Mouse (Mus musculus): ENCODE results near the gene Stx18. TPM values are rescaled to one million over a fixed set of nuclear protein-coding genes. Genes with fewer than 3 reads are reported as not detected.

Stx18 gene
- polyA plus RNA-seq, 1 experiment from 2014 or later: 35.8 TPM

- peak within 1 kb of the TSS; percentile 68 for H3K4me3 ChIP-seq (ENCODE audit: low read length)
- H3K4me1 ChIP-seq (ENCODE audit: control insufficient read depth, insufficient read depth, low read length): no peaks in the 10 kb centered on the region
- peak; percentile 52 for ATAC-seq
- peaks cover 2% of the 10 kb centered on the region; the same call in 1 of the 2 replicates for H3K36me3 ChIP-seq (ENCODE audit: control insufficient read depth, insufficient read depth, low read length)
- no peak within 1 kb of the TSS; the same call in 1 of the 2 replicates for H3K27ac ChIP-seq (ENCODE audit: low read length)
- peak within 1 kb of the TSS; percentile 76 for H3K9ac ChIP-seq (ENCODE audit: low read depth, low read length)
- peak within 1 kb of the TSS; percentile 89 for H3K4me2 ChIP-seq (ENCODE audit: low read depth, low read length)
- 13% methylated on average over 35 of the region's 35 CpGs for WGBS
- no peaks in the 10 kb centered on the region for H3K9me3 ChIP-seq (ENCODE audit: control insufficient read depth, low read length)
- H3K27me3 ChIP-seq (replicated peaks; ENCODE audit: control insufficient read depth, insufficient read depth, low read length): peaks cover 25% of the 10 kb centered on the region
Observed at GRCm38 (mm10) chr5:38159634-38160413, 121.3 kb downstream of the Stx18 start, which contains the start of gene Nsg1. Nsg1 (minus strand) TSS chr5:38159907.

GRCm38 (mm10) chr5:38168497-38168896 is 130.0 kb downstream of the Stx18 start:
- no peaks in the 10 kb centered on the region for H3K36me3 ChIP-seq (ENCODE audit: control insufficient read depth, insufficient read depth, low read length)
- no peaks in the 10 kb centered on the region for H3K4me1 ChIP-seq (ENCODE audit: control insufficient read depth, insufficient read depth, low read length)
- no peak overlapping the region for H3K27ac ChIP-seq (ENCODE audit: low read length)
- H3K4me2 ChIP-seq (ENCODE audit: low read depth, low read length): no peak overlapping the region
- no peak overlapping the region for H3K4me3 ChIP-seq (ENCODE audit: low read length)
- 55% methylated on average over 11 of the region's 11 CpGs for WGBS
- H3K9ac ChIP-seq (ENCODE audit: low read depth, low read length): no peak overlapping the region
- no peak for ATAC-seq
- H3K27me3 ChIP-seq (replicated peaks; ENCODE audit: control insufficient read depth, insufficient read depth, low read length): no peaks in the 10 kb centered on the region; the same call in 1 of the 2 replicates
- H3K9me3 ChIP-seq (ENCODE audit: control insufficient read depth, low read length): no peaks in the 10 kb centered on the region; the same call in 1 of the 2 replicates

GRCm38 (mm10) chr5:38173766-38174165 is 135.2 kb downstream of the Stx18 start:
- Histone ChIP-seq H3K4me3 (ENCODE audit: low read length) (no peak overlapping the region), H3K36me3 (ENCODE audit: control insufficient read depth, insufficient read depth, low read length) (no peaks in the 10 kb centered on the region), H3K9ac (ENCODE audit: low read depth, low read length) (no peak overlapping the region), H3K4me1 (ENCODE audit: control insufficient read depth, insufficient read depth, low read length) (no peaks in the 10 kb centered on the region), H3K4me2 (ENCODE audit: low read depth, low read length) (no peak overlapping the region), H3K9me3 (ENCODE audit: control insufficient read depth, low read length) (no peaks in the 10 kb centered on the region; the same call in 1 of the 2 replicates), H3K27me3 (replicated peaks; ENCODE audit: control insufficient read depth, insufficient read depth, low read length) (no peaks in the 10 kb centered on the region; the same call in 1 of the 2 replicates), H3K27ac (ENCODE audit: low read length) (no peak overlapping the region)
- WGBS: 40% methylated on average over 5 of the region's 5 CpGs
- no peak for ATAC-seq

GRCm38 (mm10) chr5:38174256-38174912 is 135.8 kb downstream of the Stx18 start:
- no peak for ATAC-seq
- no peaks in the 10 kb centered on the region; the same call in 1 of the 2 replicates for H3K27me3 ChIP-seq (replicated peaks; ENCODE audit: control insufficient read depth, insufficient read depth, low read length)

GRCm38 (mm10) chr5:38184688-38185285 is 146.2 kb downstream of the Stx18 start:
- no peak overlapping the region for H3K9ac ChIP-seq (ENCODE audit: low read depth, low read length)
- 78% methylated on average over 6 of the region's 6 CpGs for WGBS
- no peak overlapping the region for H3K27ac ChIP-seq (ENCODE audit: low read length)
- ATAC-seq: no peak
- no peaks in the 10 kb centered on the region for H3K9me3 ChIP-seq (ENCODE audit: control insufficient read depth, low read length)
- no peak overlapping the region for H3K4me3 ChIP-seq (ENCODE audit: low read length)
- H3K36me3 ChIP-seq (ENCODE audit: control insufficient read depth, insufficient read depth, low read length): no peaks in the 10 kb centered on the region
- no peaks in the 10 kb centered on the region; the same call in 1 of the 2 replicates for H3K27me3 ChIP-seq (replicated peaks; ENCODE audit: control insufficient read depth, insufficient read depth, low read length)
- no peaks in the 10 kb centered on the region for H3K4me1 ChIP-seq (ENCODE audit: control insufficient read depth, insufficient read depth, low read length)
- no peak overlapping the region for H3K4me2 ChIP-seq (ENCODE audit: low read depth, low read length)

More at GRCm38 (mm10) chr5:38174256-38174912, 135.8 kb downstream of the Stx18 start:
- no peak overlapping the region for H3K27ac ChIP-seq (ENCODE audit: low read length)
- no peak overlapping the region for H3K4me3 ChIP-seq (ENCODE audit: low read length)
- no peak overlapping the region for H3K9ac ChIP-seq (ENCODE audit: low read depth, low read length)
- H3K36me3 ChIP-seq (ENCODE audit: control insufficient read depth, insufficient read depth, low read length): no peaks in the 10 kb centered on the region
- H3K9me3 ChIP-seq (ENCODE audit: control insufficient read depth, low read length): no peaks in the 10 kb centered on the region; the same call in 1 of the 2 replicates
- 82% methylated on average over 16 of the region's 16 CpGs for WGBS
- no peaks in the 10 kb centered on the region for H3K4me1 ChIP-seq (ENCODE audit: control insufficient read depth, insufficient read depth, low read length)
- no peak overlapping the region for H3K4me2 ChIP-seq (ENCODE audit: low read depth, low read length)

- no peak overlapping the region for H3K27ac ChIP-seq (ENCODE audit: low read length)
- H3K27me3 ChIP-seq (replicated peaks; ENCODE audit: control insufficient read depth, insufficient read depth, low read length): no peaks in the 10 kb centered on the region; the same call in 1 of the 2 replicates
- H3K9me3 ChIP-seq (ENCODE audit: control insufficient read depth, low read length): no peaks in the 10 kb centered on the region
- H3K36me3 ChIP-seq (ENCODE audit: control insufficient read depth, insufficient read depth, low read length): no peaks in the 10 kb centered on the region
- H3K9ac ChIP-seq (ENCODE audit: low read depth, low read length): no peak overlapping the region
- H3K4me3 ChIP-seq (ENCODE audit: low read length): no peak overlapping the region
- no peak for ATAC-seq
- H3K4me2 ChIP-seq (ENCODE audit: low read depth, low read length): no peak overlapping the region
- 79% methylated on average over 2 of the region's 2 CpGs for WGBS
- no peaks in the 10 kb centered on the region for H3K4me1 ChIP-seq (ENCODE audit: control insufficient read depth, insufficient read depth, low read length)
Observed at GRCm38 (mm10) chr5:38187006-38187405, 148.5 kb downstream of the Stx18 start.

Other genes with a start within 250 kb of the Stx18 start
- gene Msx1, start 214.2 kb upstream of the Stx18 start, polyA plus RNA-seq (2015; fragmentation: Nextera tagmentation; extraction: Ambion mirVana): 2.1 and 2.4 TPM in 2 replicates
- 44.1 and 50.3 TPM in 2 replicates for gene Nsg1, start 121.2 kb downstream of the Stx18 start, polyA plus RNA-seq (2015; fragmentation: Nextera tagmentation; extraction: Ambion mirVana)
- gene Zbtb49, start 181.7 kb downstream of the Stx18 start, polyA plus RNA-seq (2015; fragmentation: Nextera tagmentation; extraction: Ambion mirVana): 7.8 and 9.9 TPM in 2 replicates
- gene Lyar, start 181.7 kb downstream of the Stx18 start, polyA plus RNA-seq (2015; fragmentation: Nextera tagmentation; extraction: Ambion mirVana): 66.3 and 81.5 TPM in 2 replicates
- gene Tmem128, start 221.4 kb downstream of the Stx18 start, polyA plus RNA-seq (2015; fragmentation: Nextera tagmentation; extraction: Ambion mirVana): 58.3 and 62.9 TPM in 2 replicates
- 0.04 TPM in 1 of 2 replicates, not detected in the other for gene Otop1, start 237.2 kb downstream of the Stx18 start, polyA plus RNA-seq (2015; fragmentation: Nextera tagmentation; extraction: Ambion mirVana)

All from intestine, embryonic 16.5 days (tissue).